Mouse (Mus musculus): ENCODE data around the gene Nup93.

- no peak for TF ChIP-seq CTCF (IDR thresholded peaks at IDR 0.05; ENCODE audit: extremely low read depth, insufficient read depth, low read length)
- no peak for TF ChIP-seq POLR2A (IDR thresholded peaks at IDR 0.05; ENCODE audit: extremely low read depth, insufficient read depth, low read length)
Observed at GRCm38 (mm10) chr8:94346264-94346663, 131.9 kb downstream of the Nup93 start.

Measured in cortical plate, adult 2 months (tissue).